Mouse (Mus musculus): ENCODE data around the gene Myh10. TPM values are rescaled to one million over a fixed set of nuclear protein-coding genes. Genes with fewer than 3 reads are reported as not detected.
"Not testable (repeated sequence)": the region's sequence is repeated elsewhere in the genome, so short reads cannot be mapped to it uniquely, and the experiment has no call there.

Gene Myh10
- polyA plus RNA-seq, 1 experiment = 33.7 TPM

GRCm38 (mm10) chr11:68819226-68819805 lies 128.0 kb downstream of the Myh10 start:
- Histone ChIP-seq H3K4me1 (ENCODE audit: control insufficient read depth, insufficient read depth, low read length) (no peaks in the 10 kb centered on the region), H3K27ac (ENCODE audit: insufficient read depth, low read depth, low read length) (no peak overlapping the region), H3K36me3 (ENCODE audit: control insufficient read depth, insufficient read depth, low read length) (peaks cover 7% of the 10 kb centered on the region), H3K4me3 (ENCODE audit: insufficient read depth, low read depth, low read length) (no peak overlapping the region), H3K27me3 (replicated peaks; ENCODE audit: control insufficient read depth, insufficient read depth, low read length) (no peaks in the 10 kb centered on the region)
- DNase-seq = no peak
- TF ChIP-seq POLR2A (IDR thresholded peaks at IDR 0.05; ENCODE audit: low read depth, low read length) (no peak), CTCF (conservative IDR thresholded peaks at IDR 0.05; ENCODE audit: insufficient read depth, insufficient read length, low read depth, low read length) (no peak)
- 70% methylated on average over 14 of the region's 14 CpGs for WGBS

- no peak overlapping the region for H3K4me3 ChIP-seq (ENCODE audit: insufficient read depth, low read depth, low read length)
- no peaks in the 10 kb centered on the region for H3K27me3 ChIP-seq (replicated peaks; ENCODE audit: control insufficient read depth, insufficient read depth, low read length)
- no peak for DNase-seq
- no peak overlapping the region for H3K27ac ChIP-seq (ENCODE audit: insufficient read depth, low read depth, low read length)
- 0 out of 2 replicates have a peak, but pooled peaks cover 2% of the 10 kb centered on the region for H3K4me1 ChIP-seq (ENCODE audit: control insufficient read depth, insufficient read depth, low read length)
- TF ChIP-seq CTCF (conservative IDR thresholded peaks at IDR 0.05; ENCODE audit: insufficient read depth, insufficient read length, low read depth, low read length) = no peak
- TF ChIP-seq POLR2A (IDR thresholded peaks at IDR 0.05; ENCODE audit: low read depth, low read length) = no peak
- 65% methylated on average over 15 of the region's 15 CpGs for WGBS
- H3K36me3 ChIP-seq (ENCODE audit: control insufficient read depth, insufficient read depth, low read length) = peaks cover 6% of the 10 kb centered on the region
Observed at GRCm38 (mm10) chr11:68822326-68822725, 131.0 kb downstream of the Myh10 start.

GRCm38 (mm10) chr11:68826735-68827134 lies 135.4 kb downstream of the Myh10 start:
- TF ChIP-seq CTCF (conservative IDR thresholded peaks at IDR 0.05; ENCODE audit: insufficient read depth, insufficient read length, low read depth, low read length) = no peak
- no peak for TF ChIP-seq POLR2A (IDR thresholded peaks at IDR 0.05; ENCODE audit: low read depth, low read length)
- Histone ChIP-seq H3K4me1 (ENCODE audit: control insufficient read depth, insufficient read depth, low read length) (0 out of 2 replicates have a peak, but pooled peaks cover 2% of the 10 kb centered on the region), H3K36me3 (ENCODE audit: control insufficient read depth, insufficient read depth, low read length) (peaks cover 17% of the 10 kb centered on the region), H3K4me3 (ENCODE audit: insufficient read depth, low read depth, low read length) (no peak overlapping the region), H3K27ac (ENCODE audit: insufficient read depth, low read depth, low read length) (no peak overlapping the region), H3K27me3 (replicated peaks; ENCODE audit: control insufficient read depth, insufficient read depth, low read length) (no peaks in the 10 kb centered on the region)
- 62% methylated on average over 3 of the region's 3 CpGs for WGBS
- DNase-seq = no peak

GRCm38 (mm10) chr11:68831580-68831979 lies 140.2 kb downstream of the Myh10 start:
- H3K36me3 ChIP-seq (ENCODE audit: control insufficient read depth, insufficient read depth, low read length) = peaks cover 29% of the 10 kb centered on the region
- WGBS = 93% methylated on average over 5 of the region's 5 CpGs
- H3K27me3 ChIP-seq (replicated peaks; ENCODE audit: control insufficient read depth, insufficient read depth, low read length); H3K4me3 ChIP-seq (ENCODE audit: insufficient read depth, low read depth, low read length); H3K27ac ChIP-seq (ENCODE audit: insufficient read depth, low read depth, low read length); H3K4me1 ChIP-seq (ENCODE audit: control insufficient read depth, insufficient read depth, low read length); DNase-seq: not testable (repeated sequence)

GRCm38 (mm10) chr11:68832793-68833192 lies 141.4 kb downstream of the Myh10 start:
- TF ChIP-seq POLR2A (IDR thresholded peaks at IDR 0.05; ENCODE audit: low read depth, low read length) = no peak
- TF ChIP-seq CTCF (conservative IDR thresholded peaks at IDR 0.05; ENCODE audit: insufficient read depth, insufficient read length, low read depth, low read length) = no peak
- DNase-seq = no peak
- no peak overlapping the region for H3K4me3 ChIP-seq (ENCODE audit: insufficient read depth, low read depth, low read length)
- no peaks in the 10 kb centered on the region; the same call in 1 of the 2 replicates for H3K4me1 ChIP-seq (ENCODE audit: control insufficient read depth, insufficient read depth, low read length)
- H3K36me3 ChIP-seq (ENCODE audit: control insufficient read depth, insufficient read depth, low read length) = peaks cover 32% of the 10 kb centered on the region
- no peak overlapping the region for H3K27ac ChIP-seq (ENCODE audit: insufficient read depth, low read depth, low read length)
- 57% methylated on average over 4 of the region's 4 CpGs for WGBS
- no peaks in the 10 kb centered on the region for H3K27me3 ChIP-seq (replicated peaks; ENCODE audit: control insufficient read depth, insufficient read depth, low read length)

- DNase-seq = no peak
- TF ChIP-seq POLR2A (IDR thresholded peaks at IDR 0.05; ENCODE audit: low read depth, low read length) (no peak), CTCF (conservative IDR thresholded peaks at IDR 0.05; ENCODE audit: insufficient read depth, insufficient read length, low read depth, low read length) (no peak)
- Histone ChIP-seq H3K27ac (ENCODE audit: insufficient read depth, low read depth, low read length) (no peak overlapping the region), H3K4me1 (ENCODE audit: control insufficient read depth, insufficient read depth, low read length) (no peaks in the 10 kb centered on the region; the same call in 1 of the 2 replicates), H3K4me3 (ENCODE audit: insufficient read depth, low read depth, low read length) (no peak overlapping the region), H3K36me3 (ENCODE audit: control insufficient read depth, insufficient read depth, low read length) (peaks cover 30% of the 10 kb centered on the region), H3K27me3 (replicated peaks; ENCODE audit: control insufficient read depth, insufficient read depth, low read length) (no peaks in the 10 kb centered on the region)
Observed at GRCm38 (mm10) chr11:68833593-68833992, 142.2 kb downstream of the Myh10 start.

GRCm38 (mm10) chr11:68835034-68835433 lies 143.7 kb downstream of the Myh10 start:
- peaks cover 34% of the 10 kb centered on the region for H3K36me3 ChIP-seq (ENCODE audit: control insufficient read depth, insufficient read depth, low read length)
- 85% methylated on average over 3 of the region's 3 CpGs for WGBS
- H3K4me1 ChIP-seq (ENCODE audit: control insufficient read depth, insufficient read depth, low read length) = no peaks in the 10 kb centered on the region; the same call in 1 of the 2 replicates
- H3K27ac ChIP-seq (ENCODE audit: insufficient read depth, low read depth, low read length) = no peak overlapping the region
- no peak overlapping the region for H3K4me3 ChIP-seq (ENCODE audit: insufficient read depth, low read depth, low read length)
- H3K27me3 ChIP-seq (replicated peaks; ENCODE audit: control insufficient read depth, insufficient read depth, low read length) = no peaks in the 10 kb centered on the region
- no peak for DNase-seq
- TF ChIP-seq CTCF (conservative IDR thresholded peaks at IDR 0.05; ENCODE audit: insufficient read depth, insufficient read length, low read depth, low read length) (no peak), POLR2A (IDR thresholded peaks at IDR 0.05; ENCODE audit: low read depth, low read length) (no peak)
